Mouse (Mus musculus) ES-Bruce4 (cell line): ENCODE measurements around the gene Tmem260.

Source experiments
- CTCF ChIP-seq: IDR thresholded peaks from one replicate; pipeline ENCODE4 v1.8.1; 2011; ENCODE audit warnings: low read depth, low read length
- EP300 ChIP-seq: IDR thresholded peaks from 2 replicates; pipeline ENCODE4 v1.6.1; 2011; ENCODE audit warnings: low read depth, low read length; ENCODE audit not compliant: insufficient read depth
- POLR2A ChIP-seq: IDR thresholded peaks from one replicate; pipeline ENCODE4 v1.8.1; 2011; ENCODE audit warnings: low read length; ENCODE audit not compliant: insufficient read depth

DNA sequence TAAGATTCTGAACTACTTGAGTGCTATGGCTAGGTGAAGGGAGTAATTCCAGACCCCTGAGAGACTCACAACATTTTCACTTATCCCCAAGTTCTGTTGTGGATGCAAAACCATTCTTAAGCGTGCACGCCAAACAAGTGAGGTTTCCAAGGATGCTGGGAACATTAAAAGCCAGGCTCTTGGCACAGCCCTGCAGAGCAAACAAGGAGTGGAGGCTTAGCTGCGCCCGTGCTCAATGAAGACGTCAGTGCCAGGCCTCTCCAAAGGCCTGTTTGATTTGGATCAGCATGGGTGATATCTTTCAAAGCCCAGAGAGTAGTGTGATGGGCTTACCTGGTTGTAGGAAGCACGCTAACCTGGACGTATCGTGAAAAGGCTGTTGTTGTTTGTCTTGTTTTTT, 69.6 kb downstream of the Tmem260 start:
- TF ChIP-seq POLR2A (no peak), CTCF (no peak), EP300 (no peak)
